ENCODE assay signal across 8 mouse cellular contexts in genomic region chr8:122546811-122547453, GRCm38 (mm10). TPM values are rescaled to one million over a fixed set of nuclear protein-coding genes. Genes with fewer than 3 reads are reported as not detected.
DNase-seq lines count a peak whose midpoint lies in the region; ATAC-seq and TF ChIP-seq lines count a peak whose summit lies in the region.

No protein-coding gene starts in this region.

- H3K9ac ChIP-seq in forebrain, postnatal 0 days: no peak overlapping the region
- no peak overlapping the region for H3K9ac ChIP-seq in embryonic facial prominence, embryonic 15.5 days
- peak overlapping the region; percentile 13; the same call in 1 of the 2 replicates for H3K9ac ChIP-seq in hindbrain, embryonic 16.5 days (ENCODE audit: low read depth, low read length)
- H3K9ac ChIP-seq in liver, embryonic 12.5 days: peak overlapping the region; percentile 99

- H3K4me2 ChIP-seq in forebrain, postnatal 0 days (ENCODE audit: low read depth): no peak overlapping the region
- no peak overlapping the region for H3K4me2 ChIP-seq in embryonic facial prominence, embryonic 15.5 days (replicated peaks)
- no peak overlapping the region for H3K4me2 ChIP-seq in hindbrain, embryonic 16.5 days (ENCODE audit: low read length)
- peak overlapping the region; percentile 98 for H3K4me2 ChIP-seq in liver, embryonic 12.5 days

- TF ChIP-seq CTCF in forebrain, postnatal 0 days (IDR thresholded peaks at IDR 0.05; ENCODE audit: low read depth): no peak

- peak overlapping the region; percentile 74 for H3K27ac ChIP-seq in forebrain, embryonic 10.5 days
- no peak overlapping the region for H3K27ac ChIP-seq in forebrain, postnatal 0 days (ENCODE audit: low read depth, low read length)
- H3K27ac ChIP-seq in embryonic facial prominence, embryonic 15.5 days (replicated peaks): peak overlapping the region; percentile 41; the same call in 1 of the 2 replicates
- H3K27ac ChIP-seq in hindbrain, embryonic 16.5 days (ENCODE audit: low read depth, low read length): no peak overlapping the region
- peak overlapping the region; percentile 98 for H3K27ac ChIP-seq in liver, embryonic 12.5 days

- peaks cover 56% of the 10 kb centered on the region for H3K4me1 ChIP-seq in forebrain, embryonic 10.5 days
- no peaks in the 10 kb centered on the region for H3K4me1 ChIP-seq in forebrain, postnatal 0 days (ENCODE audit: insufficient read depth)
- peaks cover 47% of the 10 kb centered on the region for H3K4me1 ChIP-seq in embryonic facial prominence, embryonic 15.5 days
- H3K4me1 ChIP-seq in hindbrain, embryonic 16.5 days (ENCODE audit: control insufficient read depth, insufficient read depth, low read depth, low read length): peaks cover 18% of the 10 kb centered on the region
- H3K4me1 ChIP-seq in liver, embryonic 12.5 days: peaks cover 87% of the 10 kb centered on the region

- peaks cover 6% of the 10 kb centered on the region; the same call in 1 of the 2 replicates for H3K36me3 ChIP-seq in forebrain, embryonic 10.5 days (replicated peaks)
- no peaks in the 10 kb centered on the region for H3K36me3 ChIP-seq in forebrain, postnatal 0 days (ENCODE audit: insufficient read depth)
- no peaks in the 10 kb centered on the region; the same call in 1 of the 2 replicates for H3K36me3 ChIP-seq in embryonic facial prominence, embryonic 15.5 days
- no peaks in the 10 kb centered on the region for H3K36me3 ChIP-seq in hindbrain, embryonic 16.5 days (ENCODE audit: control insufficient read depth, insufficient read depth, low read length)
- peaks cover 47% of the 10 kb centered on the region for H3K36me3 ChIP-seq in liver, embryonic 12.5 days

- ATAC-seq in forebrain, postnatal 0 days: no peak
- ATAC-seq in embryonic facial prominence, embryonic 15.5 days (ENCODE audit: insufficient number of reproducible peaks, low FRiP score, low TSS enrichment, low read depth): no peak
- ATAC-seq in hindbrain, embryonic 16.5 days: no peak
- no peak for ATAC-seq in liver, embryonic 12.5 days

- no peak for DNase-seq in forebrain, embryonic 10.5 days (ENCODE audit: extremely low spot score, low spot score)
- DNase-seq in forebrain, postnatal 0 days: no peak
- no peak for DNase-seq in right cerebral cortex, adult 18-20 months
- no peak for DNase-seq in urinary bladder, postnatal 10 days (ENCODE audit: low spot score)
- DNase-seq in spleen, adult 12 weeks (ENCODE audit: low spot score): no peak

- WGBS in forebrain, embryonic 10.5 days: 81% methylated on average over 24 of the region's 24 CpGs
- WGBS in forebrain, postnatal 0 days: 73% methylated on average over 24 of the region's 24 CpGs
- WGBS in embryonic facial prominence, embryonic 15.5 days: 79% methylated on average over 24 of the region's 24 CpGs
- 62% methylated on average over 24 of the region's 24 CpGs for WGBS in hindbrain, embryonic 16.5 days
- WGBS in liver, embryonic 12.5 days (ENCODE audit: insufficient replicate concordance): 61% methylated on average over 24 of the region's 24 CpGs

- H3K4me3 ChIP-seq in forebrain, embryonic 10.5 days: peak overlapping the region; percentile 31; the same call in 1 of the 2 replicates
- no peak overlapping the region for H3K4me3 ChIP-seq in forebrain, postnatal 0 days (ENCODE audit: low read depth, low read length)
- H3K4me3 ChIP-seq in embryonic facial prominence, embryonic 15.5 days (replicated peaks): no peak overlapping the region
- H3K4me3 ChIP-seq in hindbrain, embryonic 16.5 days (ENCODE audit: low read length): no peak overlapping the region
- H3K4me3 ChIP-seq in liver, embryonic 12.5 days: peak overlapping the region; percentile 93

- H3K27me3 ChIP-seq in forebrain, embryonic 10.5 days (ENCODE audit: poor library complexity, severe bottlenecking): peaks cover 34% of the 10 kb centered on the region
- peaks cover 13% of the 10 kb centered on the region for H3K27me3 ChIP-seq in forebrain, postnatal 0 days (ENCODE audit: insufficient read depth, low read length)
- H3K27me3 ChIP-seq in embryonic facial prominence, embryonic 15.5 days: no peaks in the 10 kb centered on the region
- peaks cover 13% of the 10 kb centered on the region for H3K27me3 ChIP-seq in hindbrain, embryonic 16.5 days (replicated peaks; ENCODE audit: control insufficient read depth, insufficient read depth, low read length)
- no peaks in the 10 kb centered on the region for H3K27me3 ChIP-seq in liver, embryonic 12.5 days (replicated peaks)

- no peaks in the 10 kb centered on the region for H3K9me3 ChIP-seq in forebrain, embryonic 10.5 days
- no peaks in the 10 kb centered on the region for H3K9me3 ChIP-seq in forebrain, postnatal 0 days (ENCODE audit: low read length)
- H3K9me3 ChIP-seq in embryonic facial prominence, embryonic 15.5 days (replicated peaks): no peaks in the 10 kb centered on the region
- H3K9me3 ChIP-seq in hindbrain, embryonic 16.5 days (ENCODE audit: control insufficient read depth, low read length): no peaks in the 10 kb centered on the region
- H3K9me3 ChIP-seq in liver, embryonic 12.5 days (replicated peaks): no peaks in the 10 kb centered on the region

RNA-seq across cellular contexts. Expression of gene Piezo1, which starts 4.2 kb away (rescaled TPM):
- 6.1 and 8.8 TPM in 2 replicates for polyA plus RNA-seq in forebrain, embryonic 10.5 days (2016; fragmentation: Nextera tagmentation; extraction: Ambion mirVana)
- total RNA-seq in forebrain, postnatal 0 days (2014; rRNA removed): 11.6 and 15.1 TPM in 2 replicates
- 1.2 and 1.4 TPM in 2 replicates for polyA plus RNA-seq in forebrain, postnatal 0 days (2015; fragmentation: Nextera tagmentation; extraction: Ambion mirVana)
- 14.3 and 16.7 TPM in 2 replicates for polyA plus RNA-seq in embryonic facial prominence, embryonic 15.5 days (2015; fragmentation: Nextera tagmentation; extraction: Ambion mirVana)
- 1.7 and 3.5 TPM in 2 replicates for polyA plus RNA-seq in hindbrain, embryonic 16.5 days (2015; fragmentation: Nextera tagmentation; extraction: Ambion mirVana)
- polyA plus RNA-seq in liver, embryonic 12.5 days (2016; fragmentation: Nextera tagmentation; extraction: Ambion mirVana): 21.7 and 24.4 TPM in 2 replicates

RNA-seq across cellular contexts. Expression of gene Cdt1, which starts 20.9 kb away (rescaled TPM):
- polyA plus RNA-seq in forebrain, embryonic 10.5 days (2016; fragmentation: Nextera tagmentation; extraction: Ambion mirVana): 73.2 and 79.8 TPM in 2 replicates
- total RNA-seq in forebrain, postnatal 0 days (2014; rRNA removed): 11.5 and 14.9 TPM in 2 replicates
- polyA plus RNA-seq in forebrain, postnatal 0 days (2015; fragmentation: Nextera tagmentation; extraction: Ambion mirVana): 6.1 and 6.5 TPM in 2 replicates
- polyA plus RNA-seq in embryonic facial prominence, embryonic 15.5 days (2015; fragmentation: Nextera tagmentation; extraction: Ambion mirVana): 32.5 and 36.2 TPM in 2 replicates
- polyA plus RNA-seq in hindbrain, embryonic 16.5 days (2015; fragmentation: Nextera tagmentation; extraction: Ambion mirVana): 8.0 and 11.4 TPM in 2 replicates
- polyA plus RNA-seq in liver, embryonic 12.5 days (2016; fragmentation: Nextera tagmentation; extraction: Ambion mirVana): 65.7 and 66.8 TPM in 2 replicates

RNA-seq across cellular contexts. Expression of gene Aprt, which starts 29.8 kb away (rescaled TPM):
- 313 and 321 TPM in 2 replicates for polyA plus RNA-seq in forebrain, embryonic 10.5 days (2016; fragmentation: Nextera tagmentation; extraction: Ambion mirVana)
- 132 and 163 TPM in 2 replicates for total RNA-seq in forebrain, postnatal 0 days (2014; rRNA removed)
- polyA plus RNA-seq in forebrain, postnatal 0 days (2015; fragmentation: Nextera tagmentation; extraction: Ambion mirVana): 226 and 260 TPM in 2 replicates
- 298 and 312 TPM in 2 replicates for polyA plus RNA-seq in embryonic facial prominence, embryonic 15.5 days (2015; fragmentation: Nextera tagmentation; extraction: Ambion mirVana)
- polyA plus RNA-seq in hindbrain, embryonic 16.5 days (2015; fragmentation: Nextera tagmentation; extraction: Ambion mirVana): 202 and 203 TPM in 2 replicates
- 226 and 253 TPM in 2 replicates for polyA plus RNA-seq in liver, embryonic 12.5 days (2016; fragmentation: Nextera tagmentation; extraction: Ambion mirVana)

Comparison
In these comparisons a context has a peak if more than half of its experiments do, and no peak if none do; other contexts are left out.
1. H3K27ac ChIP-seq: peak in forebrain, embryonic 10.5 days (single experiment), embryonic facial prominence, embryonic 15.5 days (single experiment) and liver, embryonic 12.5 days (single experiment); none in forebrain, postnatal 0 days (single experiment) and hindbrain, embryonic 16.5 days (single experiment).
2. H3K4me3 ChIP-seq: peak in forebrain, embryonic 10.5 days (single experiment) and liver, embryonic 12.5 days (single experiment); none in forebrain, postnatal 0 days (single experiment), embryonic facial prominence, embryonic 15.5 days (single experiment) and hindbrain, embryonic 16.5 days (single experiment).
3. H3K9ac ChIP-seq: peak in hindbrain, embryonic 16.5 days (single experiment) and liver, embryonic 12.5 days (single experiment); none in forebrain, postnatal 0 days (single experiment) and embryonic facial prominence, embryonic 15.5 days (single experiment).